Mouse (Mus musculus): ENCODE results near the gene Lpcat3.

- TF ChIP-seq CTCF (IDR thresholded peaks at IDR 0.05; ENCODE audit: insufficient read depth, low read depth, low read length), result no peak
- TF ChIP-seq POLR2A (IDR thresholded peaks at IDR 0.05; ENCODE audit: insufficient read depth, low read depth, low read length), result no peak
These were observed 22.8 kb upstream of the Lpcat3 start for GRCm38 (mm10) chr6:124640041-124640440.
